Mouse (Mus musculus) hindbrain, postnatal 0 days (tissue): Measurements from ENCODE around the gene Fgr. TPM values are rescaled to one million over a fixed set of nuclear protein-coding genes. Genes with fewer than 3 reads are reported as not detected.

Experiments
- ATAC-seq: fragments of 200-750 bp; cut with Nextera tagmentation; 2 replicates; pipeline ENCODE4 v1.8.0; 2017; ENCODE audit warnings: mild to moderate bottlenecking, moderate TSS enrichment, moderate library complexity
- DNase-seq: peaks from one replicate; pipeline ENCODE4 v3.0.0-alpha.2; 2015; ENCODE audit warnings: low spot score
- H3K27ac ChIP-seq: fragments of 300-500 bp; sonication (generic); 2 replicates; pipeline ENCODE4 v1.5.1; 2014; ENCODE audit warnings: mild to moderate bottlenecking
- H3K27me3 ChIP-seq: fragments of 300-500 bp; sonication (generic); 2 replicates; pipeline ENCODE4 v1.6.1; 2014; ENCODE audit warnings: low read length, mixed read lengths; ENCODE audit not compliant: insufficient read depth
- H3K36me3 ChIP-seq: fragments of 300-500 bp; sonication (generic); 2 replicates; pipeline ENCODE4 v1.6.1; 2014; ENCODE audit warnings: low read length, mixed read lengths; ENCODE audit not compliant: insufficient read depth
- H3K4me1 ChIP-seq: fragments of 300-500 bp; sonication (generic); 2 replicates; pipeline ENCODE4 v1.6.1; 2014; ENCODE audit warnings: antibody characterized with exemption, low read length, mixed read lengths; ENCODE audit not compliant: insufficient read depth
- H3K4me2 ChIP-seq: fragments of 300-500 bp; sonication (generic); 2 replicates; pipeline ENCODE4 v1.6.1; 2014; ENCODE audit warnings: low read depth, mild to moderate bottlenecking, low read length, moderate library complexity, mixed read lengths
- H3K4me3 ChIP-seq: fragments of 300-500 bp; sonication (generic); 2 replicates; pipeline ENCODE4 v1.5.1; 2014; ENCODE audit warnings: low read length
- H3K9ac ChIP-seq: fragments of 300-500 bp; sonication (generic); replicated peaks from 2 replicates; pipeline ENCODE4 v1.6.1; 2014; ENCODE audit warnings: mild to moderate bottlenecking, low read length, moderate library complexity, mixed read lengths
- H3K9me3 ChIP-seq: fragments of 300-500 bp; sonication (generic); 2 replicates; pipeline ENCODE4 v1.6.1; 2016; ENCODE audit warnings: low read length, mixed read lengths
- CTCF ChIP-seq: IDR thresholded peaks from 2 replicates; pipeline ENCODE4 v1.5.1; 2016; ENCODE audit warnings: antibody characterized with exemption, control low read depth, low read depth
- WGBS: fragments of 180-500 bp; shearing (Covaris S2); extraction: QIAGEN DNeasy Blood & Tissue Kit; methylation state at CpG from one replicate; pipeline ENCODE4 v1.1.7; 2014; 5-methylcytosine and 5-hydroxymethylcytosine counted together
- polyA plus RNA-seq: library from polyadenylated mRNA; unstranded; fragments of >200 nt; fragmentation: Nextera tagmentation; extraction: Ambion mirVana; gene quantifications from 2 replicates; pipeline ENCODE4 v1.2.1, GENCODE M21; 2015
- total RNA-seq: library from RNA; depleted of rRNA; stranded (reverse); fragments of >200 nt; gene quantifications from 2 replicates; pipeline ENCODE4 v1.2.3, GENCODE M21; 2014

The Fgr gene
- total and polyA plus RNA-seq, 2 experiments from 2014 or later = 0.19 to 0.73 TPM

GRCm38 (mm10) chr4:133020721-133021120 lies 46.8 kb downstream of the Fgr start:
- 34% methylated on average over 5 of the region's 6 CpGs for WGBS
- Histone ChIP-seq H3K27ac (peak overlapping the region; percentile 62; the same call in 1 of the 2 replicates), H3K4me1 (peaks cover 78% of the 10 kb centered on the region), H3K4me2 (no peak overlapping the region), H3K27me3 (no peaks in the 10 kb centered on the region), H3K36me3 (no peaks in the 10 kb centered on the region; the same call in 1 of the 2 replicates), H3K4me3 (no peak overlapping the region), H3K9me3 (no peaks in the 10 kb centered on the region), H3K9ac (no peak overlapping the region)
- TF ChIP-seq CTCF = no peak
- DNase-seq (no peak), ATAC-seq (no peak)

GRCm38 (mm10) chr4:133021181-133021671 lies 47.3 kb downstream of the Fgr start:
- H3K27ac ChIP-seq = peak overlapping the region; percentile 62; the same call in 1 of the 2 replicates
- WGBS = 8% methylated on average over 9 of the region's 9 CpGs

GRCm38 (mm10) chr4:133022217-133022616 lies 48.3 kb downstream of the Fgr start:
- DNase-seq = peak; percentile 36
- Histone ChIP-seq H3K9me3 (no peaks in the 10 kb centered on the region), H3K4me1 (peaks cover 65% of the 10 kb centered on the region), H3K27ac (peak overlapping the region; percentile 12; the same call in 1 of the 2 replicates), H3K9ac (peak overlapping the region; percentile 40; the same call in 1 of the 2 replicates), H3K36me3 (no peaks in the 10 kb centered on the region; the same call in 1 of the 2 replicates), H3K27me3 (no peaks in the 10 kb centered on the region), H3K4me3 (peak overlapping the region; percentile 11), H3K4me2 (peak overlapping the region; percentile 49)
- TF ChIP-seq CTCF = no peak
- WGBS = 3% methylated on average over 14 of the region's 14 CpGs
- no peak for ATAC-seq

More at GRCm38 (mm10) chr4:133021181-133021671, 47.3 kb downstream of the Fgr start:
- no peak for TF ChIP-seq CTCF
- Histone ChIP-seq H3K4me2 (peak overlapping the region; percentile 49), H3K4me1 (peaks cover 73% of the 10 kb centered on the region), H3K4me3 (0 out of 2 replicates have a peak overlapping the region, but pooled peaks have one; percentile 1), H3K36me3 (no peaks in the 10 kb centered on the region; the same call in 1 of the 2 replicates), H3K9me3 (no peaks in the 10 kb centered on the region), H3K27me3 (no peaks in the 10 kb centered on the region), H3K9ac (no peak overlapping the region)
- ATAC-seq (no peak), DNase-seq (peak; percentile 64)

GRCm38 (mm10) chr4:133022954-133023635 lies 49.2 kb downstream of the Fgr start:
- WGBS = 21% methylated on average over 14 of the region's 14 CpGs

GRCm38 (mm10) chr4:133023636-133024035 lies 49.7 kb downstream of the Fgr start:
- no peak for ATAC-seq

More at GRCm38 (mm10) chr4:133022954-133023635, 49.2 kb downstream of the Fgr start:
- Histone ChIP-seq H3K27me3 (no peaks in the 10 kb centered on the region), H3K36me3 (no peaks in the 10 kb centered on the region; the same call in 1 of the 2 replicates), H3K4me1 (peaks cover 62% of the 10 kb centered on the region), H3K4me3 (no peak overlapping the region), H3K9ac (no peak overlapping the region), H3K27ac (peak overlapping the region; percentile 12), H3K4me2 (peak overlapping the region; percentile 49), H3K9me3 (no peaks in the 10 kb centered on the region)
- TF ChIP-seq CTCF = no peak
- ATAC-seq (peak; percentile 53), DNase-seq (peak; percentile 62)

GRCm38 (mm10) chr4:133024404-133024803 lies 50.5 kb downstream of the Fgr start:
- 21% methylated on average over 3 of the region's 4 CpGs for WGBS
- ATAC-seq (no peak), DNase-seq (peak; percentile 51)
- Histone ChIP-seq H3K4me3 (no peak overlapping the region), H3K27ac (peak overlapping the region; percentile 56; the same call in 1 of the 2 replicates), H3K27me3 (no peaks in the 10 kb centered on the region), H3K9me3 (no peaks in the 10 kb centered on the region), H3K9ac (no peak overlapping the region), H3K4me1 (peaks cover 59% of the 10 kb centered on the region), H3K4me2 (no peak overlapping the region), H3K36me3 (no peaks in the 10 kb centered on the region; the same call in 1 of the 2 replicates)
- no peak for TF ChIP-seq CTCF

More at GRCm38 (mm10) chr4:133023636-133024035, 49.7 kb downstream of the Fgr start:
- no peak overlapping the region for H3K9ac ChIP-seq
- no peak for TF ChIP-seq CTCF
- H3K36me3 ChIP-seq = no peaks in the 10 kb centered on the region; the same call in 1 of the 2 replicates
- H3K27me3 ChIP-seq = no peaks in the 10 kb centered on the region
- peaks cover 62% of the 10 kb centered on the region for H3K4me1 ChIP-seq
- H3K9me3 ChIP-seq = no peaks in the 10 kb centered on the region
- WGBS = 54% methylated on average over 6 of the region's 6 CpGs
- peak overlapping the region; percentile 12; the same call in 1 of the 2 replicates for H3K27ac ChIP-seq
- no peak overlapping the region for H3K4me3 ChIP-seq
- H3K4me2 ChIP-seq = no peak overlapping the region; the same call in 1 of the 2 replicates
- peak; percentile 65 for DNase-seq
